Comparison of ENCODE assay signal across 9 mouse cellular contexts in the genomic region with DNA sequence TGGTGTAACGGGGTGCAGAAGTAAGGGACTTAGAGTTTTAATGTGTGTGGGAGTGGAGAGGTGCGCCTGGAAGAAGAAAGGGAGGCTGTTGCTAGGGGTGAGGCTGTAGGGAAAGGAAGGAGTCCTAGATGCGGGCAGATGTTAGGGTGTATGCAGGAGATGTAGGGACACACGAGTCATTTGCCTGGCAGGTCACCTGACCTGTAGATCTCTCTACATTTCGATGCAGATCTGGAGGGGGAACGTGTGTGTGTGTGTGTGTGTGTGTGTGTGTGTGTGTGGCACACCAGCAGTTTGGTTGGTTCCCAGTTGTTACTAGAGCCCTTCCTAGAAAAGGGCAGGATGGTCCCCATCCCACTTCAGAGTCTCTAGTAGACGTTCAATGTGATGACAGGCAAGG. TPM values are rescaled to one million over a fixed set of nuclear protein-coding genes. Genes with fewer than 3 reads are reported as not detected.
DNase-seq lines count a peak whose midpoint lies in the region; ATAC-seq and TF ChIP-seq lines count a peak whose summit lies in the region.
"Had no signal": no experiment of that assay in that cellular context is flagged by ENCODE, and none has a peak within 500 bp of the region (broad histone marks: within the 10 kb centered on the region; RNA-seq: fewer than 3 reads in every experiment).

No protein-coding gene starts in this region.

- no peaks in the 10 kb centered on the region for H3K9me3 ChIP-seq in neural tube, embryonic 12.5 days
- H3K9me3 ChIP-seq in forebrain, postnatal 0 days (ENCODE audit: low read length), result no peaks in the 10 kb centered on the region
- H3K9me3 ChIP-seq in liver, embryonic 14.5 days (ENCODE audit: control insufficient read depth, low read length), result no peaks in the 10 kb centered on the region

- H3K36me3 ChIP-seq in neural tube, embryonic 12.5 days, result no peaks in the 10 kb centered on the region
- H3K36me3 ChIP-seq in forebrain, postnatal 0 days (ENCODE audit: insufficient read depth), result no peaks in the 10 kb centered on the region
- no peaks in the 10 kb centered on the region for H3K36me3 ChIP-seq in liver, embryonic 14.5 days (replicated peaks; ENCODE audit: control insufficient read depth, insufficient read depth, low read depth)

- no peak overlapping the region for H3K4me3 ChIP-seq in neural tube, embryonic 12.5 days
- peak overlapping the region; percentile 31 for H3K4me3 ChIP-seq in forebrain, postnatal 0 days (ENCODE audit: low read depth, low read length)
- H3K4me3 ChIP-seq in liver, embryonic 14.5 days (ENCODE audit: insufficient read depth in 1 of 2, low read depth in 2 of 2, low read length in 2 of 2), result peak overlapping the region in 1 of 2 experiments; percentile 25; a peak in 2 of 4 replicates

- H3K9ac ChIP-seq in neural tube, embryonic 12.5 days, result 0 out of 2 replicates have a peak overlapping the region, but pooled peaks have one; percentile 35
- 0 out of 2 replicates have a peak overlapping the region, but pooled peaks have one; percentile 35 for H3K9ac ChIP-seq in forebrain, postnatal 0 days
- no peak overlapping the region for H3K9ac ChIP-seq in liver, embryonic 14.5 days (replicated peaks)

- ATAC-seq in neural tube, embryonic 12.5 days (ENCODE audit: low FRiP score, low read depth), result no peak
- ATAC-seq in forebrain, postnatal 0 days, result no peak
- no peak for ATAC-seq in liver, embryonic 14.5 days (ENCODE audit: insufficient read depth)

- peaks cover 75% of the 10 kb centered on the region for H3K27me3 ChIP-seq in neural tube, embryonic 12.5 days (replicated peaks)
- H3K27me3 ChIP-seq in forebrain, postnatal 0 days (ENCODE audit: insufficient read depth, low read length), result peaks cover 55% of the 10 kb centered on the region
- peaks cover 91% of the 10 kb centered on the region for H3K27me3 ChIP-seq in liver, embryonic 14.5 days (ENCODE audit: control insufficient read depth, insufficient read depth, low read length)

- TF ChIP-seq CTCF in forebrain, postnatal 0 days (IDR thresholded peaks at IDR 0.05; ENCODE audit: low read depth), result no peak
- no peak for TF ChIP-seq CTCF in liver, embryonic 14.5 days (IDR thresholded peaks at IDR 0.05; ENCODE audit: low read depth)

- no peak for TF ChIP-seq EP300 in liver, embryonic 14.5 days (IDR thresholded peaks at IDR 0.05; ENCODE audit: low read depth)

- no peak for DNase-seq in neural tube, embryonic 10.5 days (ENCODE audit: extremely low spot score, low spot score)
- DNase-seq in forebrain, postnatal 0 days, result no peak
- no peak for DNase-seq in liver, embryonic 14.5 days (ENCODE audit: low read depth in 3 of 3, low spot score in 3 of 3)
- no peak for DNase-seq in frontal cortex, postnatal 36 days (ENCODE audit: low spot score in 2 of 2)
- DNase-seq in right cerebral cortex, adult 2 months (ENCODE audit: low spot score in 2 of 2), result no peak
- DNase-seq in adrenal gland, adult 8-10 months, result no peak
- DNase-seq: right cerebral cortex, adult 18-20 months had no signal

- 10% methylated on average over 7 of the region's 7 CpGs for WGBS in neural tube, embryonic 12.5 days
- WGBS in forebrain, postnatal 0 days, result 9% methylated on average over 7 of the region's 7 CpGs
- 12% methylated on average over 7 of the region's 7 CpGs for WGBS in liver, embryonic 14.5 days (ENCODE audit: insufficient replicate concordance)

- no peak overlapping the region for H3K27ac ChIP-seq in neural tube, embryonic 12.5 days
- no peak overlapping the region for H3K27ac ChIP-seq in forebrain, postnatal 0 days (ENCODE audit: low read depth, low read length)
- no peak overlapping the region for H3K27ac ChIP-seq in liver, embryonic 14.5 days
- H3K27ac ChIP-seq: macrophage had no signal

- H3K4me2 ChIP-seq in neural tube, embryonic 12.5 days (replicated peaks), result peak overlapping the region; percentile 62
- peak overlapping the region; percentile 58; the same call in 1 of the 2 replicates for H3K4me2 ChIP-seq in forebrain, postnatal 0 days (ENCODE audit: low read depth)
- peak overlapping the region; percentile 60 for H3K4me2 ChIP-seq in liver, embryonic 14.5 days (ENCODE audit: low read depth)

- H3K4me1 ChIP-seq in neural tube, embryonic 12.5 days, result peaks cover 59% of the 10 kb centered on the region
- peaks cover 31% of the 10 kb centered on the region; the same call in 1 of the 2 replicates for H3K4me1 ChIP-seq in forebrain, postnatal 0 days (ENCODE audit: insufficient read depth)
- no peaks in the 10 kb centered on the region for H3K4me1 ChIP-seq in liver, embryonic 14.5 days (replicated peaks; ENCODE audit: control insufficient read depth in 2 of 2, insufficient read depth in 2 of 2, low read length in 1 of 2)

RNA-seq across cellular contexts. Expression of a gene that starts 7.9 kb away (rescaled TPM):
- polyA plus RNA-seq in neural tube, embryonic 12.5 days (2016; fragmentation: Nextera tagmentation; extraction: Ambion mirVana), result 13.5 and 13.9 TPM in 2 replicates
- 6.2 and 10.6 TPM in 2 replicates for total RNA-seq in forebrain, postnatal 0 days (2014; rRNA removed)
- 1.9 and 2.1 TPM in 2 replicates for polyA plus RNA-seq in forebrain, postnatal 0 days (2015; fragmentation: Nextera tagmentation; extraction: Ambion mirVana)
- 3.4 and 4.3 TPM in 2 replicates for polyA plus RNA-seq in liver, embryonic 14.5 days (2012; rRNA removed)
- 0.51 and 1.0 TPM in 2 replicates for polyA plus RNA-seq in liver, embryonic 14.5 days (2014; fragmentation: Nextera tagmentation; extraction: Ambion mirVana)
- total RNA-seq in adrenal gland, adult 8-10 months (2022), result 10 to 100 TPM; 11.8 to 14.9 (median 13.1) TPM

RNA-seq across cellular contexts. Expression of a gene that starts 27.9 kb away (rescaled TPM):
- 1.1 and 1.6 TPM in 2 replicates for polyA plus RNA-seq in neural tube, embryonic 12.5 days (2016; fragmentation: Nextera tagmentation; extraction: Ambion mirVana)
- total RNA-seq in forebrain, postnatal 0 days (2014; rRNA removed), result 4.5 and 5.9 TPM in 2 replicates
- 6.8 TPM in 2 replicates for polyA plus RNA-seq in forebrain, postnatal 0 days (2015; fragmentation: Nextera tagmentation; extraction: Ambion mirVana)
- not detected in 2 replicates for polyA plus RNA-seq in liver, embryonic 14.5 days (2012; rRNA removed)
- polyA plus RNA-seq in liver, embryonic 14.5 days (2014; fragmentation: Nextera tagmentation; extraction: Ambion mirVana), result not detected in 2 replicates
- not detected for total RNA-seq in adrenal gland, adult 8-10 months (2022)
- polyA plus RNA-seq: macrophage had no signal

RNA-seq across cellular contexts. Expression of a gene that starts 33.2 kb away (rescaled TPM):
- polyA plus RNA-seq in neural tube, embryonic 12.5 days (2016; fragmentation: Nextera tagmentation; extraction: Ambion mirVana), result 3.7 and 4.7 TPM in 2 replicates
- total RNA-seq in forebrain, postnatal 0 days (2014; rRNA removed), result 4.2 and 7.5 TPM in 2 replicates
- 1.8 and 1.9 TPM in 2 replicates for polyA plus RNA-seq in forebrain, postnatal 0 days (2015; fragmentation: Nextera tagmentation; extraction: Ambion mirVana)
- polyA plus RNA-seq in liver, embryonic 14.5 days (2012; rRNA removed), result 1.3 and 1.6 TPM in 2 replicates
- polyA plus RNA-seq in liver, embryonic 14.5 days (2014; fragmentation: Nextera tagmentation; extraction: Ambion mirVana), result not detected in 2 replicates
- 1 to 10 TPM in 3 of 4 experiments, under 1 TPM in 1; 0.94 to 3.6 (median 2.3) TPM for total RNA-seq in adrenal gland, adult 8-10 months (2022)

RNA-seq across cellular contexts. Expression of a gene that starts 45.6 kb away (rescaled TPM):
- polyA plus RNA-seq in neural tube, embryonic 12.5 days (2016; fragmentation: Nextera tagmentation; extraction: Ambion mirVana), result 63.6 and 66.6 TPM in 2 replicates
- total RNA-seq in forebrain, postnatal 0 days (2014; rRNA removed), result 117 and 162 TPM in 2 replicates
- polyA plus RNA-seq in forebrain, postnatal 0 days (2015; fragmentation: Nextera tagmentation; extraction: Ambion mirVana), result 69.6 and 73.8 TPM in 2 replicates
- 13.1 and 14.0 TPM in 2 replicates for polyA plus RNA-seq in liver, embryonic 14.5 days (2012; rRNA removed)
- polyA plus RNA-seq in liver, embryonic 14.5 days (2014; fragmentation: Nextera tagmentation; extraction: Ambion mirVana), result 10.8 and 11.6 TPM in 2 replicates
- total RNA-seq in adrenal gland, adult 8-10 months (2022), result 10 to 100 TPM; 40.5 to 65.6 (median 50.8) TPM
